Mouse (Mus musculus) lung, postnatal 10 days (tissue): ENCODE measurements at regions not wholly inside any gene's neighbourhood (a gene's known extent, or its start where the extent isn't known, plus 50 kb on each side); places are given as distances from the start of the nearest gene placed in this dataset.

Experiments
- DNase-seq: peaks from one replicate; pipeline ENCODE4 v3.0.0; 2021

GRCm38 (mm10) chr3:143925322-143925721 is 279.7 kb downstream of the Lmo4 start:
- DNase-seq = no peak

- DNase-seq = no peak
These were observed 285.3 kb downstream of the Lmo4 start for GRCm38 (mm10) chr3:143919744-143920143.

GRCm38 (mm10) chr3:143914341-143915217 is 290.4 kb downstream of the Lmo4 start:
- DNase-seq = peak; percentile 2

- DNase-seq = no peak
These were observed 291.9 kb downstream of the Lmo4 start for GRCm38 (mm10) chr3:143913044-143913574.

- no peak for DNase-seq
These were observed 292.6 kb downstream of the Lmo4 start for GRCm38 (mm10) chr3:143912433-143912832.

- no peak for DNase-seq
These were observed 295.7 kb downstream of the Lmo4 start for GRCm38 (mm10) chr3:143909341-143909740.

- DNase-seq = no peak
These were observed 301.6 kb downstream of the Lmo4 start for GRCm38 (mm10) chr3:143903421-143903820.

GRCm38 (mm10) chr3:143880813-143881212 is 324.2 kb downstream of the Lmo4 start:
- no peak for DNase-seq

- no peak for DNase-seq
These were observed 331.1 kb downstream of the Lmo4 start for GRCm38 (mm10) chr3:143873876-143874275.

GRCm38 (mm10) chr3:143866521-143866920 is 338.5 kb downstream of the Lmo4 start:
- no peak for DNase-seq

- no peak for DNase-seq
These were observed 339.4 kb downstream of the Lmo4 start for GRCm38 (mm10) chr3:143865626-143866025.

GRCm38 (mm10) chr3:143864490-143864889 is 340.5 kb downstream of the Lmo4 start:
- no peak for DNase-seq

GRCm38 (mm10) chr3:143862531-143862930 is 342.5 kb downstream of the Lmo4 start:
- no peak for DNase-seq

GRCm38 (mm10) chr3:143861866-143862265 is 343.2 kb downstream of the Lmo4 start:
- DNase-seq = no peak

GRCm38 (mm10) chr3:143835611-143836240 is 369.3 kb downstream of the Lmo4 start:
- no peak for DNase-seq

- DNase-seq = no peak
These were observed 370.3 kb downstream of the Lmo4 start for GRCm38 (mm10) chr3:143834725-143835124.

- no peak for DNase-seq
These were observed 381.6 kb downstream of the Lmo4 start for GRCm38 (mm10) chr3:143823395-143823777.

- no peak for DNase-seq
These were observed 382.2 kb downstream of the Lmo4 start for GRCm38 (mm10) chr3:143822564-143823394.

GRCm38 (mm10) chr3:143807544-143807943 is 397.5 kb downstream of the Lmo4 start:
- DNase-seq = no peak

GRCm38 (mm10) chr3:143806940-143807339 is 398.1 kb downstream of the Lmo4 start:
- no peak for DNase-seq

- no peak for DNase-seq
These were observed 407.2 kb downstream of the Lmo4 start for GRCm38 (mm10) chr3:143797850-143798249.

GRCm38 (mm10) chr3:143790905-143791304 is 414.1 kb downstream of the Lmo4 start:
- DNase-seq = no peak

- no peak for DNase-seq
These were observed 415.0 kb downstream of the Lmo4 start for GRCm38 (mm10) chr3:143789932-143790570.
